Mouse (Mus musculus) stomach, embryonic 15.5 days (tissue): ENCODE data around the gene Prph. TPM values are rescaled to one million over a fixed set of nuclear protein-coding genes. Genes with fewer than 3 reads are reported as not detected.

Experiments used
- microRNA-seq: library from miRNA; unstranded; fragments of <30 nt; microRNA quantifications from one replicate; pipeline ENCODE4, GENCODE M21; 2016
- polyA plus RNA-seq: library from polyadenylated mRNA; unstranded; fragments of >200 nt; fragmentation: Nextera tagmentation; extraction: Ambion mirVana; gene quantifications from 2 replicates; pipeline ENCODE4 v1.2.1, GENCODE M21; 2015

Prph gene
- polyA plus RNA-seq, 1 experiment from 2014 or later: 38.7 TPM

Small RNAs within 50 kb of the gene (microRNA-seq; reads per million reads assigned to microRNA genes)
- 0.97 reads per million for gene Mir6960

Other genes with a start within 250 kb of the Prph start
- not detected in 2 replicates for gene Ddn, start 245.7 kb upstream of the Prph start, polyA plus RNA-seq
- 82.4 and 85.6 TPM in 2 replicates for gene Prkag1, start 223.7 kb upstream of the Prph start, polyA plus RNA-seq
- 10.6 and 11.6 TPM in 2 replicates for gene Kmt2d, start 184.0 kb upstream of the Prph start, polyA plus RNA-seq
- 8.6 and 8.8 TPM in 2 replicates for gene Rhebl1, start 160.6 kb upstream of the Prph start, polyA plus RNA-seq
- gene Dhh, start 156.6 kb upstream of the Prph start, polyA plus RNA-seq: 0.71 and 1.0 TPM in 2 replicates
- gene Lmbr1l, start 136.9 kb upstream of the Prph start, polyA plus RNA-seq: 14.5 TPM in 2 replicates
- gene Tuba1b, start 120.6 kb upstream of the Prph start, polyA plus RNA-seq: 1,197 and 1,299 TPM in 2 replicates
- gene Gm49450, start 101.6 kb upstream of the Prph start, polyA plus RNA-seq: not detected in 2 replicates
- gene Tuba1a, start 101.5 kb upstream of the Prph start, polyA plus RNA-seq: 915 and 964 TPM in 2 replicates
- 196 and 204 TPM in 2 replicates for gene Tuba1c, start 25.3 kb upstream of the Prph start, polyA plus RNA-seq
- 24.6 and 29.2 TPM in 2 replicates for gene Troap, start 19.4 kb downstream of the Prph start, polyA plus RNA-seq
- 0.09 TPM in 1 of 2 replicates, not detected in the other for gene C1ql4, start 32.6 kb downstream of the Prph start, polyA plus RNA-seq
- 18.6 and 23.0 TPM in 2 replicates for gene Dnajc22, start 38.0 kb downstream of the Prph start, polyA plus RNA-seq
- gene Spats2, start 70.7 kb downstream of the Prph start, polyA plus RNA-seq: 28.3 and 32.1 TPM in 2 replicates
- gene Kcnh3, start 169.7 kb downstream of the Prph start, polyA plus RNA-seq: 0.77 and 1.2 TPM in 2 replicates
- 107 and 122 TPM in 2 replicates for gene Mcrs1, start 196.8 kb downstream of the Prph start, polyA plus RNA-seq
- 42.8 and 46.3 TPM in 2 replicates for gene Prpf40b, start 239.9 kb downstream of the Prph start, polyA plus RNA-seq
- 0.06 and 0.23 TPM in 2 replicates for gene Fam186b, start 240.7 kb downstream of the Prph start, polyA plus RNA-seq